Mouse (Mus musculus): ENCODE results near the gene Parva.

GRCm38 (mm10) chr7:112472708-112473281, 45.5 kb downstream of the Parva start:
- TF ChIP-seq CTCF (IDR thresholded peaks at IDR 0.05; ENCODE audit: insufficient read depth, low read length) (no peak), POLR2A (IDR thresholded peaks at IDR 0.05; ENCODE audit: borderline replicate concordance, extremely low read depth, low read depth, low read length) (no peak)

All from lung, adult 2 months (tissue).